ENCODE assay signal across 8 mouse cellular contexts in genomic region chrX:73672031-73672431, GRCm38 (mm10). TPM values are rescaled to one million over a fixed set of nuclear protein-coding genes. Genes with fewer than 3 reads are reported as not detected.
DNase-seq lines count a peak whose midpoint lies in the region; ATAC-seq and TF ChIP-seq lines count a peak whose summit lies in the region.
"Had no signal": no experiment of that assay in that cellular context is flagged by ENCODE, and none has a peak within 500 bp of the region (broad histone marks: within the 10 kb centered on the region; RNA-seq: fewer than 3 reads in every experiment).

No protein-coding gene starts in this region.

- peaks cover 3 to 4% of the 10 kb centered on the region in 2 experiments; a peak in 3 of 4 replicates for H3K4me1 ChIP-seq in CH12.LX (ENCODE audit: control insufficient read depth in 1 of 2, insufficient read depth in 2 of 2)
- peaks cover 2% of the 10 kb centered on the region; the same call in 1 of the 2 replicates for H3K4me1 ChIP-seq in cortical plate, adult 2 months (ENCODE audit: control insufficient read depth, insufficient read depth, low read length)
- peaks cover 9% of the 10 kb centered on the region; the same call in 1 of the 2 replicates for H3K4me1 ChIP-seq in heart, embryonic 16.5 days (ENCODE audit: control insufficient read depth, insufficient read depth, low read length)
- H3K4me1 ChIP-seq: liver, embryonic 15.5 days had no signal

- no peak overlapping the region for H3K27ac ChIP-seq in CH12.LX (ENCODE audit: insufficient read depth, low read depth)
- no peak overlapping the region for H3K27ac ChIP-seq in cortical plate, adult 2 months (ENCODE audit: insufficient read depth, low read length)
- H3K27ac ChIP-seq in heart, embryonic 16.5 days (ENCODE audit: low read length): no peak overlapping the region
- H3K27ac ChIP-seq: liver, embryonic 15.5 days had no signal

- no peak for TF ChIP-seq EP300 in CH12.LX (IDR thresholded peaks at IDR 0.05; ENCODE audit: low read length)

- peak in 1 of 2 experiments; percentile 75; a peak in 3 of 4 replicates for TF ChIP-seq CTCF in CH12.LX (conservative IDR thresholded peaks at IDR 0.05 in 1 of 2, IDR thresholded peaks at IDR 0.05 in 1 of 2; ENCODE audit: low read depth in 2 of 2, low read length in 2 of 2)
- no peak for TF ChIP-seq CTCF in Patski (IDR thresholded peaks at IDR 0.05)
- TF ChIP-seq CTCF in cortical plate, adult 2 months (IDR thresholded peaks at IDR 0.05; ENCODE audit: extremely low read depth, insufficient read depth, low read length): no peak

- POLR2A ChIA-PET in Patski (lab: Charles Lee): interaction anchor here (0.8 to 1.0 kb wide), 2 partner anchors 19 to 755 kb away, joined by 4 to 6 read pairs; no protein-coding TSS in a partner anchor

- in situ Hi-C loops in CH12.LX (cut with MboI; ENCODE audit: low pct_ligation_motif_present, low pct_unique_long_range_greater_than_20kb, low sequenced_read_pairs): loop anchor here (25.0 kb wide), 1 partner anchor 660 kb away; no protein-coding TSS in a partner anchor
- in situ Hi-C loops in Patski (cut with MboI; ENCODE audit: low pct_unique_long_range_greater_than_20kb): loop anchor here (25.0 kb wide), 1 partner anchor 660 kb away; no protein-coding TSS in a partner anchor

- H3K36me3 ChIP-seq in CH12.LX (replicated peaks in 1 of 2; ENCODE audit: control insufficient read depth in 1 of 2, insufficient read depth in 1 of 2, low read length in 1 of 2): no peaks in the 10 kb centered on the region
- H3K36me3 ChIP-seq in heart, embryonic 16.5 days (ENCODE audit: control insufficient read depth, insufficient read depth): no peaks in the 10 kb centered on the region
- H3K36me3 ChIP-seq: liver, embryonic 15.5 days had no signal

- DNase-seq in CH12.LX (ENCODE audit: extremely low read depth) (peak; percentile 45), Patski (ENCODE audit: low read depth, low spot score) (no peak)
- peak; percentile 70 to 76 for DNase-seq in kidney, postnatal 25 days
- DNase-seq in lung, postnatal 14 days: peak; percentile 59
- DNase-seq in retina, postnatal 7 days (ENCODE audit: low read depth, low spot score): peak; percentile 67

- H3K9me3 ChIP-seq in CH12.LX (replicated peaks; ENCODE audit: low read length): no peaks in the 10 kb centered on the region
- H3K9me3 ChIP-seq in heart, embryonic 16.5 days (replicated peaks; ENCODE audit: control insufficient read depth, low read length): no peaks in the 10 kb centered on the region
- H3K9me3 ChIP-seq: liver, embryonic 15.5 days had no signal

- peak; percentile 71 for TF ChIP-seq RAD21 in CH12.LX (IDR thresholded peaks at IDR 0.05; ENCODE audit: low read depth, low read length)

- no peak overlapping the region for H3K4me3 ChIP-seq in CH12.LX (replicated peaks in 1 of 3; ENCODE audit: low read depth in 2 of 3, low read length in 2 of 3, poor library complexity in 1 of 3)
- peak overlapping the region; percentile 87 for H3K4me3 ChIP-seq in cortical plate, adult 2 months (ENCODE audit: insufficient read depth, low read length)
- H3K4me3 ChIP-seq in heart, embryonic 16.5 days (ENCODE audit: low read length): no peak overlapping the region

- no peak for TF ChIP-seq POLR2A in CH12.LX (IDR thresholded peaks at IDR 0.05; ENCODE audit: low read depth, low read length)
- no peak for TF ChIP-seq POLR2A in cortical plate, adult 2 months (IDR thresholded peaks at IDR 0.05; ENCODE audit: extremely low read depth, insufficient read depth, low read length)

- ATAC-seq in Patski: peak; percentile 23
- ATAC-seq in heart, embryonic 16.5 days (replicated peaks; ENCODE audit: extremely low read depth, insufficient read depth, low FRiP score): 0 out of 2 replicates have a peak, but pooled peaks have one; percentile 26

- H3K79me2 ChIP-seq in CH12.LX (replicated peaks; ENCODE audit: control insufficient read depth, extremely low read depth, insufficient read depth, poor library complexity, severe bottlenecking): no peaks in the 10 kb centered on the region

- H3K27me3 ChIP-seq in CH12.LX (replicated peaks) (no peaks in the 10 kb centered on the region), Patski (peaks cover 8% of the 10 kb centered on the region)
- H3K27me3 ChIP-seq in heart, embryonic 16.5 days (ENCODE audit: control insufficient read depth, insufficient read depth, low read length): no peaks in the 10 kb centered on the region; the same call in 1 of the 2 replicates

- H3K9ac ChIP-seq in CH12.LX (ENCODE audit: insufficient read depth, low read depth): no peak overlapping the region
- H3K9ac ChIP-seq in heart, embryonic 16.5 days (ENCODE audit: low read length): no peak overlapping the region
- H3K9ac ChIP-seq: liver, embryonic 15.5 days had no signal

- CTCF ChIA-PET in Patski (lab: Charles Lee): interaction anchor here (0.7 to 1.3 kb wide), 3 partner anchors 14 to 19 kb away, joined by 3 to 12 read pairs (median 4); no protein-coding TSS in a partner anchor

- no peak overlapping the region for H3K4me2 ChIP-seq in CH12.LX (ENCODE audit: insufficient read depth, low read depth, poor library complexity, severe bottlenecking)
- H3K4me2 ChIP-seq in heart, embryonic 16.5 days (ENCODE audit: low read depth, low read length): no peak overlapping the region

- WGBS in heart, embryonic 16.5 days: 59% methylated on average over 4 of the region's 4 CpGs

- dilution Hi-C loops in CH12.LX (cut with MboI; ENCODE audit: extremely low pct_ligation_motif_present, extremely low pct_unique_long_range_greater_than_20kb, low sequenced_read_pairs): no loop called here

TF ChIP-seq in CH12.LX, 34 proteins besides CTCF, POLR2A, EP300 and RAD21:
- TF ChIP-seq CHD2 (IDR thresholded peaks at IDR 0.05; ENCODE audit: low read length) (peak; percentile 44; the same call in 1 of the 2 replicates), SMC3 (IDR thresholded peaks at IDR 0.05; ENCODE audit: low read depth, low read length) (peak; percentile 72), BHLHE40 (IDR thresholded peaks at IDR 0.05; ENCODE audit: low read depth, low read length) (no peak)

RNA-seq across cellular contexts. Expression of gene Slc6a8, which starts 0.9 kb away (rescaled TPM):
- total RNA-seq in CH12.LX (2012; rRNA removed) (3.2 and 4.2 TPM in 2 replicates), CH12.LX (2014; rRNA removed) (0.39 and 0.70 TPM in 2 replicates)
- polyA plus RNA-seq in CH12.LX (2012; ENCODE audit: insufficient read length, low read depth) (1.9 and 2.2 TPM in 2 replicates), Patski (2021) (192 TPM)
- polyA plus RNA-seq in cortical plate, adult 2 months (2012; rRNA removed): 111 and 134 TPM in 2 replicates
- polyA plus RNA-seq in heart, embryonic 16.5 days (2015; fragmentation: Nextera tagmentation; extraction: Ambion mirVana): 9.2 and 9.9 TPM in 2 replicates

RNA-seq across cellular contexts. Expression of gene Pnck, which starts 12.1 kb away (rescaled TPM):
- total RNA-seq in CH12.LX (2012; rRNA removed): not detected in 2 replicates
- not detected in 2 replicates for total RNA-seq in CH12.LX (2014; rRNA removed)
- not detected in 2 replicates for polyA plus RNA-seq in CH12.LX (2012; ENCODE audit: insufficient read length, low read depth)
- 0.18 TPM for polyA plus RNA-seq in Patski (2021)
- 90.2 and 98.5 TPM in 2 replicates for polyA plus RNA-seq in cortical plate, adult 2 months (2012; rRNA removed)
- 9.1 and 11.1 TPM in 2 replicates for polyA plus RNA-seq in heart, embryonic 16.5 days (2015; fragmentation: Nextera tagmentation; extraction: Ambion mirVana)

RNA-seq across cellular contexts. Expression of gene Dusp9, which starts 32.8 kb away (rescaled TPM):
- total RNA-seq in CH12.LX (2012; rRNA removed) (0.17 and 0.29 TPM in 2 replicates), CH12.LX (2014; rRNA removed) (0.09 and 0.19 TPM in 2 replicates)
- polyA plus RNA-seq in CH12.LX (2012; ENCODE audit: insufficient read length, low read depth) (0.23 and 0.47 TPM in 2 replicates), Patski (2021) (0.08 TPM)
- polyA plus RNA-seq in cortical plate, adult 2 months (2012; rRNA removed): 0.81 and 1.2 TPM in 2 replicates
- 1.1 and 1.7 TPM in 2 replicates for polyA plus RNA-seq in heart, embryonic 16.5 days (2015; fragmentation: Nextera tagmentation; extraction: Ambion mirVana)

RNA-seq across cellular contexts. Expression of gene Bcap31, which starts 43.9 kb away (rescaled TPM):
- total RNA-seq in CH12.LX (2012; rRNA removed) (119 and 134 TPM in 2 replicates), CH12.LX (2014; rRNA removed) (239 TPM in 2 replicates)
- polyA plus RNA-seq in CH12.LX (2012; ENCODE audit: insufficient read length, low read depth) (176 and 181 TPM in 2 replicates), Patski (2021) (324 TPM)
- polyA plus RNA-seq in cortical plate, adult 2 months (2012; rRNA removed): 85.8 and 88.1 TPM in 2 replicates
- polyA plus RNA-seq in heart, embryonic 16.5 days (2015; fragmentation: Nextera tagmentation; extraction: Ambion mirVana): 187 and 188 TPM in 2 replicates

RNA-seq across cellular contexts. Expression of gene Abcd1, which starts 44.4 kb away (rescaled TPM):
- total RNA-seq in CH12.LX (2012; rRNA removed) (5.6 and 5.9 TPM in 2 replicates), CH12.LX (2014; rRNA removed) (2.5 and 2.8 TPM in 2 replicates)
- polyA plus RNA-seq in CH12.LX (2012; ENCODE audit: insufficient read length, low read depth) (10.2 and 11.4 TPM in 2 replicates), Patski (2021) (13.3 TPM)
- 16.6 and 16.9 TPM in 2 replicates for polyA plus RNA-seq in cortical plate, adult 2 months (2012; rRNA removed)
- polyA plus RNA-seq in heart, embryonic 16.5 days (2015; fragmentation: Nextera tagmentation; extraction: Ambion mirVana): 18.0 and 19.4 TPM in 2 replicates

Comparison
In these comparisons a context has a peak if more than half of its experiments do, and no peak if none do; other contexts are left out.
1. RNA of gene Slc6a8, which starts 0.9 kb away (polyA plus RNA-seq): 192 TPM in Patski (single experiment) and 111 to 134 TPM in cortical plate, adult 2 months; 9.2 to 9.9 TPM in heart, embryonic 16.5 days and 1.9 to 2.2 TPM in CH12.LX; every median in the first group is over 10 times any median in the second.